10 mouse cellular contexts compared by ENCODE assay signal in genomic region chr3:115104802-115105493, GRCm38 (mm10).
A peak's percentile ranks its signal among the peaks of the same experiment; 100 is the strongest.
DNase-seq lines count a peak whose midpoint lies in the region; ATAC-seq and TF ChIP-seq lines count a peak whose summit lies in the region.
"Had no signal": no experiment of that assay in that cellular context is flagged by ENCODE, and none has a peak within 500 bp of the region (broad histone marks: within the 10 kb centered on the region; RNA-seq: fewer than 3 reads in every experiment).

No protein-coding gene starts in this region.

- TF ChIP-seq CTCF in kidney, postnatal 0 days (IDR thresholded peaks at IDR 0.05; ENCODE audit: low read depth) = peak; percentile 46; the same call in 1 of the 2 replicates

- H3K4me3 ChIP-seq in kidney, postnatal 0 days (replicated peaks; ENCODE audit: low read depth, low read length) = no peak overlapping the region
- H3K4me3 ChIP-seq in midbrain, embryonic 14.5 days (replicated peaks; ENCODE audit: low read depth, low read length) = no peak overlapping the region

- no peak for DNase-seq in cerebellum, adult 11 months
- no peak for DNase-seq in kidney, postnatal 0 days (ENCODE audit: low spot score)
- no peak for DNase-seq in kidney, postnatal 10 days
- DNase-seq in embryo, embryonic 10.5 days (ENCODE audit: low spot score) = peak; percentile 64
- peak; percentile 77 for DNase-seq in midbrain, embryonic 14.5 days
- no peak for DNase-seq in gastrocnemius, adult 8-10 months (ENCODE audit: low spot score in 2 of 2)
- DNase-seq in adrenal gland, adult (ENCODE audit: inconsistent age in 2 of 2, low spot score in 1 of 2) = no peak
- DNase-seq: heart, postnatal 14 days; liver had no signal

- 47% methylated on average over 8 of the region's 8 CpGs for WGBS in kidney, postnatal 0 days
- 28% methylated on average over 8 of the region's 8 CpGs for WGBS in midbrain, embryonic 14.5 days

- H3K9me3 ChIP-seq in kidney, postnatal 0 days (replicated peaks; ENCODE audit: low read length) = no peaks in the 10 kb centered on the region
- no peaks in the 10 kb centered on the region for H3K9me3 ChIP-seq in midbrain, embryonic 14.5 days (ENCODE audit: control insufficient read depth, low read length)

- peak; percentile 81 for ATAC-seq in cerebellum, adult (ENCODE audit: insufficient number of reproducible peaks, low FRiP score, low TSS enrichment)
- no peak for ATAC-seq in kidney, postnatal 0 days (replicated peaks; ENCODE audit: low FRiP score, low read depth)
- peak; percentile 79; the same call in 1 of the 2 replicates for ATAC-seq in midbrain, embryonic 14.5 days (ENCODE audit: low FRiP score, low TSS enrichment)

- no peak overlapping the region for H3K4me2 ChIP-seq in kidney, postnatal 0 days (ENCODE audit: low read length)
- no peak overlapping the region for H3K4me2 ChIP-seq in midbrain, embryonic 14.5 days (ENCODE audit: low read length)

- no peaks in the 10 kb centered on the region for H3K27me3 ChIP-seq in kidney, postnatal 0 days (ENCODE audit: insufficient read depth, low read length)
- no peaks in the 10 kb centered on the region for H3K27me3 ChIP-seq in midbrain, embryonic 14.5 days (ENCODE audit: control insufficient read depth, insufficient read depth, low read length)

- H3K36me3 ChIP-seq in kidney, postnatal 0 days (ENCODE audit: insufficient read depth, low read length) = no peaks in the 10 kb centered on the region
- H3K36me3 ChIP-seq in midbrain, embryonic 14.5 days (ENCODE audit: control insufficient read depth, insufficient read depth, low read length) = no peaks in the 10 kb centered on the region

- no peak overlapping the region for H3K9ac ChIP-seq in kidney, postnatal 0 days (ENCODE audit: low read depth, low read length)
- no peak overlapping the region for H3K9ac ChIP-seq in midbrain, embryonic 14.5 days (replicated peaks; ENCODE audit: low read length)

- no peak overlapping the region for H3K27ac ChIP-seq in kidney, postnatal 0 days
- no peak overlapping the region for H3K27ac ChIP-seq in midbrain, embryonic 14.5 days (replicated peaks; ENCODE audit: low read depth, low read length)

- no peaks in the 10 kb centered on the region for H3K4me1 ChIP-seq in kidney, postnatal 0 days (replicated peaks; ENCODE audit: insufficient read depth, low read length)
- H3K4me1 ChIP-seq in midbrain, embryonic 14.5 days (ENCODE audit: control insufficient read depth, insufficient read depth, low read length) = peaks cover 5% of the 10 kb centered on the region; the same call in 1 of the 2 replicates

Comparison
In these comparisons a context has a peak if more than half of its experiments do, and no peak if none do; other contexts are left out.
1. DNase-seq: peak in embryo, embryonic 10.5 days (single experiment) and midbrain, embryonic 14.5 days (single experiment); none in cerebellum, adult 11 months (single experiment), kidney, postnatal 0 days (single experiment), kidney, postnatal 10 days (single experiment), gastrocnemius, adult 8-10 months (0 of 2) and adrenal gland, adult (0 of 2).